Mouse (Mus musculus) MEL (cell line): ENCODE measurements around the gene Gm40460. TPM values are rescaled to one million over a fixed set of nuclear protein-coding genes. Genes with fewer than 3 reads are reported as not detected.
A peak's percentile ranks its signal among the peaks of the same experiment; 100 is the strongest.

Source experiments
- DNase-seq: peaks from one replicate; pipeline ENCODE4 v3.0.0; 2011; ENCODE audit warnings: low read depth, low spot score
- H3K27ac ChIP-seq: 2 replicates; pipeline ENCODE4 v1.5.1; 2012; ENCODE audit warnings: low read depth, mild to moderate bottlenecking, control low read depth, low read length, moderate library complexity; ENCODE audit not compliant: control insufficient read depth
- H3K27me3 ChIP-seq, 2 experiments: fragments of 150-350 bp in 1 of 2; sonication (generic) in 1 of 2; 2 replicates each; pipeline ENCODE4 v1.6.1; 2012; ENCODE audit warnings: low read length in 2 of 2, mild to moderate bottlenecking in 2 of 2, improper control_type of control experiment in 1 of 2, moderate library complexity in 1 of 2; ENCODE audit not compliant: insufficient read depth in 2 of 2, control insufficient read depth in 1 of 2
- H3K36me3 ChIP-seq, 2 experiments: 2 replicates each; pipeline ENCODE4 v1.6.1; 2012 to 2014; ENCODE audit warnings: low read length in 2 of 2, improper control_type of control experiment in 1 of 2, inconsistent platforms in 1 of 2, mild to moderate bottlenecking in 1 of 2; ENCODE audit not compliant: insufficient read depth in 2 of 2, control insufficient read depth in 1 of 2
- H3K4me1 ChIP-seq, 2 experiments: fragments of 150-350 bp in 1 of 2; sonication (generic) in 1 of 2; 2 replicates each; pipeline ENCODE4 v1.6.1; 2012; ENCODE audit warnings: low read length in 2 of 2, improper control_type of control experiment in 1 of 2, mild to moderate bottlenecking in 1 of 2; ENCODE audit not compliant: insufficient read depth in 2 of 2, control insufficient read depth in 1 of 2
- H3K4me3 ChIP-seq, 2 experiments: fragments of 150-350 bp in 1 of 2; sonication (generic) in 1 of 2; 2 replicates each; pipeline ENCODE4 v1.5.1; 2012; ENCODE audit warnings: low read depth in 2 of 2, low read length in 2 of 2, mild to moderate bottlenecking in 2 of 2, moderate library complexity in 2 of 2, control low read depth in 1 of 2, improper control_type of control experiment in 1 of 2; ENCODE audit not compliant: control insufficient read depth in 1 of 2, insufficient read depth in 1 of 2
- H3K79me2 ChIP-seq: 2 replicates; pipeline ENCODE4 v1.6.1; 2012; ENCODE audit warnings: mild to moderate bottlenecking, low read length, moderate library complexity; ENCODE audit not compliant: control insufficient read depth, poor library complexity, insufficient read depth
- H3K9ac ChIP-seq: 2 replicates; pipeline ENCODE4 v1.6.1; 2012; ENCODE audit warnings: low read depth, mild to moderate bottlenecking, control low read depth, low read length, moderate library complexity; ENCODE audit not compliant: control insufficient read depth, poor library complexity, severe bottlenecking
- H3K9me3 ChIP-seq: fragments of 150-350 bp; sonication (generic); replicated peaks from 2 replicates; pipeline ENCODE4 v1.6.1; 2012; ENCODE audit warnings: mild to moderate bottlenecking, low read length, improper control_type of control experiment, moderate library complexity; ENCODE audit not compliant: insufficient read depth
- CHD1 ChIP-seq: IDR thresholded peaks from 2 replicates; pipeline ENCODE4 v1.6.1; 2012; ENCODE audit warnings: low read depth, mild to moderate bottlenecking, inconsistent platforms, low read length, improper control_type of control experiment
- CHD2 ChIP-seq: IDR thresholded peaks from 2 replicates; pipeline ENCODE4 v1.6.1; 2011; ENCODE audit warnings: low read length, improper control_type of control experiment
- CTCF ChIP-seq, 3 experiments: IDR thresholded peaks in 2 of 3; conservative IDR thresholded peaks in 1 of 3; 2 replicates each; pipeline ENCODE4 v1.5.1; 2011 to 2012; ENCODE audit warnings: low read length in 3 of 3, low read depth in 2 of 3, mild to moderate bottlenecking in 2 of 3, improper control_type of control experiment in 1 of 3, inconsistent platforms in 1 of 3, mixed read lengths in 1 of 3, moderate library complexity in 1 of 3; ENCODE audit not compliant: control insufficient read depth in 1 of 3, insufficient read depth in 1 of 3, poor library complexity in 1 of 3, severe bottlenecking in 1 of 3
- ELF1 ChIP-seq: IDR thresholded peaks from 2 replicates; pipeline ENCODE4 v1.6.1; 2014; ENCODE audit warnings: low read depth, mild to moderate bottlenecking, inconsistent platforms, low read length, improper control_type of control experiment, moderate library complexity
- EP300 ChIP-seq, 2 experiments: IDR thresholded peaks; 2 replicates each; pipeline ENCODE4 v1.6.1; 2011; ENCODE audit warnings: improper control_type of control experiment in 2 of 2, low read length in 2 of 2, low read depth in 1 of 2, mild to moderate bottlenecking in 1 of 2
- GABPA ChIP-seq: IDR thresholded peaks from 2 replicates; pipeline ENCODE4 v1.6.1; 2012; ENCODE audit warnings: low read depth, mild to moderate bottlenecking, inconsistent platforms, low read length, improper control_type of control experiment, moderate library complexity
- GATA1 ChIP-seq: IDR thresholded peaks from 2 replicates; pipeline ENCODE4 v1.6.1; 2011; ENCODE audit warnings: low read depth, low read length, improper control_type of control experiment
- HCFC1 ChIP-seq: IDR thresholded peaks from 2 replicates; pipeline ENCODE4 v1.6.1; 2012; ENCODE audit warnings: low read depth, mild to moderate bottlenecking, inconsistent platforms, low read length, improper control_type of control experiment, moderate library complexity
- MAZ ChIP-seq: IDR thresholded peaks from 2 replicates; pipeline ENCODE4 v1.6.1; 2012; ENCODE audit warnings: low read depth, mild to moderate bottlenecking, inconsistent platforms, low read length, improper control_type of control experiment
- MYC ChIP-seq: IDR thresholded peaks from 2 replicates; pipeline ENCODE4 v1.6.1; 2011; ENCODE audit warnings: low read depth, mild to moderate bottlenecking, low read length, improper control_type of control experiment, moderate library complexity
- NELFE ChIP-seq: IDR thresholded peaks from 2 replicates; pipeline ENCODE4 v1.6.1; 2011; ENCODE audit warnings: low read depth, low read length, improper control_type of control experiment
- NRF1 ChIP-seq: IDR thresholded peaks from 2 replicates; pipeline ENCODE4 v1.6.1; 2014; ENCODE audit warnings: low read depth, mild to moderate bottlenecking, inconsistent platforms, low read length, improper control_type of control experiment, moderate library complexity; ENCODE audit not compliant: poor library complexity, insufficient read depth, severe bottlenecking
- POLR2A ChIP-seq, 2 experiments: IDR thresholded peaks; 2 replicates each; pipeline ENCODE4 v1.6.1; 2011 to 2012; ENCODE audit warnings: low read length in 2 of 2, mild to moderate bottlenecking in 2 of 2, control low read depth in 1 of 2, improper control_type of control experiment in 1 of 2, low read depth in 1 of 2, moderate library complexity in 1 of 2; ENCODE audit not compliant: control insufficient read depth in 1 of 2, insufficient read depth in 1 of 2, poor library complexity in 1 of 2
- POLR2AphosphoS5 ChIP-seq: IDR thresholded peaks from 2 replicates; pipeline ENCODE4 v1.6.1; 2012; ENCODE audit warnings: low read depth, borderline replicate concordance, mild to moderate bottlenecking, inconsistent platforms, low read length, moderate library complexity, mixed read lengths
- RAD21 ChIP-seq: IDR thresholded peaks from 2 replicates; pipeline ENCODE4 v1.6.1; 2011; ENCODE audit warnings: mild to moderate bottlenecking, low read depth, low read length, improper control_type of control experiment
- SIN3A ChIP-seq: IDR thresholded peaks from 2 replicates; pipeline ENCODE4 v1.6.1; 2012; ENCODE audit warnings: low read length, improper control_type of control experiment, inconsistent platforms
- SMC3 ChIP-seq: IDR thresholded peaks from 2 replicates; pipeline ENCODE4 v1.6.1; 2011; ENCODE audit warnings: low read depth, low read length, improper control_type of control experiment
- TAL1 ChIP-seq: IDR thresholded peaks from 2 replicates; pipeline ENCODE4 v1.6.1; 2012; ENCODE audit warnings: mild to moderate bottlenecking, inconsistent platforms, low read length, moderate library complexity, mixed read lengths
- UBTF ChIP-seq: IDR thresholded peaks from 2 replicates; pipeline ENCODE4 v1.6.1; 2012; ENCODE audit warnings: low read depth, mild to moderate bottlenecking, inconsistent platforms, low read length, improper control_type of control experiment, moderate library complexity, borderline replicate concordance; ENCODE audit not compliant: insufficient read depth
- USF1 ChIP-seq: IDR thresholded peaks from 2 replicates; pipeline ENCODE4 v1.6.1; 2014; ENCODE audit warnings: low read depth, mild to moderate bottlenecking, inconsistent platforms, low read length, improper control_type of control experiment, moderate library complexity
- USF2 ChIP-seq, 2 experiments: IDR thresholded peaks; 2 replicates each; pipeline ENCODE4 v1.6.1; 2011 to 2012; ENCODE audit warnings: improper control_type of control experiment in 2 of 2, low read length in 2 of 2, borderline replicate concordance in 1 of 2, inconsistent platforms in 1 of 2, low read depth in 1 of 2, mild to moderate bottlenecking in 1 of 2; ENCODE audit not compliant: insufficient read depth in 1 of 2
- ZC3H11A ChIP-seq: IDR thresholded peaks from 2 replicates; pipeline ENCODE4 v1.6.1; 2012; ENCODE audit warnings: low read depth, mild to moderate bottlenecking, inconsistent platforms, low read length, improper control_type of control experiment
- ZMIZ1 ChIP-seq: IDR thresholded peaks from 2 replicates; pipeline ENCODE4 v1.6.1; 2012; ENCODE audit warnings: low read depth, mild to moderate bottlenecking, inconsistent platforms, low read length, improper control_type of control experiment, moderate library complexity
- ZNF384 ChIP-seq: IDR thresholded peaks from 2 replicates; pipeline ENCODE4 v1.6.1; 2012; ENCODE audit warnings: low read depth, mild to moderate bottlenecking, inconsistent platforms, low read length, improper control_type of control experiment
- polyA plus RNA-seq, 2 experiments: library from polyadenylated mRNA; stranded (reverse) in 1 of 2; unstranded in 1 of 2; fragments of >175 nt in 1 of 2; fragments of >200 nt in 1 of 2; gene quantifications; 2 replicates each; pipeline versions ENCODE4 v1.2.1 to v1.2.4; 2012; ENCODE audit warnings: low replicate concordance in 2 of 2, low read depth in 1 of 2; ENCODE audit not compliant: insufficient read length in 2 of 2, insufficient read depth in 1 of 2, missing spikeins in 1 of 2
- total RNA-seq: library from RNA; depleted of rRNA; stranded (reverse); fragments of 300-350 nt; gene quantifications from 2 replicates; pipeline ENCODE4 v1.2.3, GENCODE M21; 2012

Gene Gm40460
- total and polyA plus RNA-seq, 3 experiments = not detected

GRCm38 (mm10) chr7:142255517-142255916 lies 14.6 kb upstream of the Gm40460 start:
- Histone ChIP-seq H3K27ac (no peak overlapping the region), H3K9me3 (no peaks in the 10 kb centered on the region), H3K27me3 (no peaks in the 10 kb centered on the region), H3K36me3 (no peaks in the 10 kb centered on the region), H3K79me2 (no peaks in the 10 kb centered on the region), H3K4me1 (no peaks in the 10 kb centered on the region), H3K9ac (no peak overlapping the region), H3K4me3 (no peak overlapping the region)
- peak; percentile 41 for DNase-seq
- TF ChIP-seq CTCF (IDR thresholded peaks at IDR 0.05 in 2 of 3, conservative IDR thresholded peaks at IDR 0.05 in 1 of 3; ENCODE audit: control insufficient read depth in 1 of 3, insufficient read depth in 1 of 3, low read depth in 2 of 3, low read length in 3 of 3, poor library complexity in 1 of 3, severe bottlenecking in 1 of 3) (peak; percentile 65 to 75 (median 74)), CHD2 (no peak), SMC3 (peak; percentile 45)

- Histone ChIP-seq H3K4me1 (no peaks in the 10 kb centered on the region), H3K27ac (no peak overlapping the region), H3K27me3 (peaks cover 0 to 4% of the 10 kb centered on the region in 2 experiments; a peak in 1 of 4 replicates), H3K36me3 (no peaks in the 10 kb centered on the region)
- DNase-seq = peak; percentile 36
- no peak for TF ChIP-seq SIN3A
- no peak for TF ChIP-seq NELFE
- TF ChIP-seq CTCF (IDR thresholded peaks at IDR 0.05 in 2 of 3, conservative IDR thresholded peaks at IDR 0.05 in 1 of 3; ENCODE audit: control insufficient read depth in 1 of 3, insufficient read depth in 1 of 3, low read depth in 2 of 3, low read length in 3 of 3, poor library complexity in 1 of 3, severe bottlenecking in 1 of 3) = peak; percentile 19 to 57 (median 35); a peak in 4 of 6 replicates
- TF ChIP-seq ZMIZ1 = no peak
- peak; percentile 40 for TF ChIP-seq RAD21
- TF ChIP-seq HCFC1 = no peak
- no peak for TF ChIP-seq EP300 (IDR thresholded peaks at IDR 0.05; ENCODE audit: low read depth in 1 of 2, low read length in 2 of 2)
- TF ChIP-seq MYC = no peak
- no peak for TF ChIP-seq POLR2AphosphoS5
- no peak for TF ChIP-seq UBTF
- TF ChIP-seq GABPA = no peak
- TF ChIP-seq ZNF384 = no peak
- no peak for TF ChIP-seq CHD1
- TF ChIP-seq SMC3 = peak; percentile 31
- no peak for TF ChIP-seq MAZ
- no peak for TF ChIP-seq POLR2A (IDR thresholded peaks at IDR 0.05; ENCODE audit: control insufficient read depth in 1 of 2, insufficient read depth in 1 of 2, low read depth in 1 of 2, low read length in 2 of 2, poor library complexity in 1 of 2)
- TF ChIP-seq GATA1 = no peak
- TF ChIP-seq TAL1 = no peak
- TF ChIP-seq ELF1 = no peak
- TF ChIP-seq USF1 = no peak
- no peak for TF ChIP-seq ZC3H11A
- no peak for TF ChIP-seq USF2 (IDR thresholded peaks at IDR 0.05; ENCODE audit: borderline replicate concordance in 1 of 2, insufficient read depth in 1 of 2, low read depth in 1 of 2, low read length in 2 of 2)
- TF ChIP-seq NRF1 = no peak
- TF ChIP-seq, all 39 proteins: peak for 3
- no peak overlapping the region for H3K9ac ChIP-seq
- no peak overlapping the region for H3K4me3 ChIP-seq
- no peaks in the 10 kb centered on the region for H3K79me2 ChIP-seq
- H3K9me3 ChIP-seq = no peaks in the 10 kb centered on the region
Measured at GRCm38 (mm10) chr7:142249824-142250223, 8.9 kb upstream of the Gm40460 start.
